Mouse (Mus musculus) forebrain, postnatal 0 days (tissue): ENCODE measurements around the gene Gm21149. TPM values are rescaled to one million over a fixed set of nuclear protein-coding genes. Genes with fewer than 3 reads are reported as not detected.
"Not testable (repeated sequence)": the region's sequence is repeated elsewhere in the genome, so short reads cannot be mapped to it uniquely, and the experiment has no call there.

Source experiments
- ATAC-seq: fragments of 200-750 bp; cut with Nextera tagmentation; 2 replicates; pipeline ENCODE4 v1.8.0; 2017; ENCODE audit warnings: mild to moderate bottlenecking, moderate library complexity
- DNase-seq: peaks from one replicate; pipeline ENCODE4 v3.0.0-alpha.2; 2015
- H3K27ac ChIP-seq: fragments of 300-500 bp; sonication (generic); 2 replicates; pipeline ENCODE4 v1.5.1; 2014; ENCODE audit warnings: low read depth, mild to moderate bottlenecking, antibody characterized with exemption, low read length, moderate library complexity, mixed read lengths
- H3K27me3 ChIP-seq: fragments of 300-500 bp; sonication (generic); 2 replicates; pipeline ENCODE4 v1.6.1; 2014; ENCODE audit warnings: mild to moderate bottlenecking, low read length, mixed read lengths; ENCODE audit not compliant: insufficient read depth
- H3K36me3 ChIP-seq: fragments of 300-500 bp; sonication (generic); 2 replicates; pipeline ENCODE4 v1.6.1; 2014; ENCODE audit warnings: mild to moderate bottlenecking, moderate library complexity; ENCODE audit not compliant: insufficient read depth
- H3K4me1 ChIP-seq: fragments of 300-500 bp; sonication (generic); 2 replicates; pipeline ENCODE4 v1.6.1; 2014; ENCODE audit warnings: antibody characterized with exemption; ENCODE audit not compliant: insufficient read depth
- H3K4me2 ChIP-seq: fragments of 300-500 bp; sonication (generic); 2 replicates; pipeline ENCODE4 v1.6.1; 2014; ENCODE audit warnings: low read depth, mild to moderate bottlenecking, moderate library complexity
- H3K4me3 ChIP-seq: fragments of 300-500 bp; sonication (generic); 2 replicates; pipeline ENCODE4 v1.5.1; 2014; ENCODE audit warnings: low read depth, low read length, mixed read lengths
- H3K9ac ChIP-seq: fragments of 300-500 bp; sonication (generic); 2 replicates; pipeline ENCODE4 v1.6.1; 2014; ENCODE audit warnings: mild to moderate bottlenecking
- H3K9me3 ChIP-seq: fragments of 300-500 bp; sonication (generic); 2 replicates; pipeline ENCODE4 v1.6.1; 2016; ENCODE audit warnings: low read length
- CTCF ChIP-seq: sonication (generic); IDR thresholded peaks from 2 replicates; pipeline ENCODE4 v1.5.1; 2016; ENCODE audit warnings: antibody characterized with exemption, control low read depth, low read depth
- WGBS: fragments of 180-500 bp; shearing (Covaris S2); extraction: QIAGEN DNeasy Blood & Tissue Kit; methylation state at CpG from one replicate; pipeline ENCODE4 v1.1.7; 2014; 5-methylcytosine and 5-hydroxymethylcytosine counted together
- polyA plus RNA-seq: library from polyadenylated mRNA; unstranded; fragments of >200 nt; fragmentation: Nextera tagmentation; extraction: Ambion mirVana; gene quantifications from 2 replicates; pipeline ENCODE4 v1.2.1, GENCODE M21; 2015
- total RNA-seq: library from RNA; depleted of rRNA; stranded (reverse); fragments of >200 nt; gene quantifications from 2 replicates; pipeline ENCODE4 v1.2.3, GENCODE M21; 2014

Gene Gm21149
- total and polyA plus RNA-seq, 2 experiments from 2014 or later: not detected

DNA sequence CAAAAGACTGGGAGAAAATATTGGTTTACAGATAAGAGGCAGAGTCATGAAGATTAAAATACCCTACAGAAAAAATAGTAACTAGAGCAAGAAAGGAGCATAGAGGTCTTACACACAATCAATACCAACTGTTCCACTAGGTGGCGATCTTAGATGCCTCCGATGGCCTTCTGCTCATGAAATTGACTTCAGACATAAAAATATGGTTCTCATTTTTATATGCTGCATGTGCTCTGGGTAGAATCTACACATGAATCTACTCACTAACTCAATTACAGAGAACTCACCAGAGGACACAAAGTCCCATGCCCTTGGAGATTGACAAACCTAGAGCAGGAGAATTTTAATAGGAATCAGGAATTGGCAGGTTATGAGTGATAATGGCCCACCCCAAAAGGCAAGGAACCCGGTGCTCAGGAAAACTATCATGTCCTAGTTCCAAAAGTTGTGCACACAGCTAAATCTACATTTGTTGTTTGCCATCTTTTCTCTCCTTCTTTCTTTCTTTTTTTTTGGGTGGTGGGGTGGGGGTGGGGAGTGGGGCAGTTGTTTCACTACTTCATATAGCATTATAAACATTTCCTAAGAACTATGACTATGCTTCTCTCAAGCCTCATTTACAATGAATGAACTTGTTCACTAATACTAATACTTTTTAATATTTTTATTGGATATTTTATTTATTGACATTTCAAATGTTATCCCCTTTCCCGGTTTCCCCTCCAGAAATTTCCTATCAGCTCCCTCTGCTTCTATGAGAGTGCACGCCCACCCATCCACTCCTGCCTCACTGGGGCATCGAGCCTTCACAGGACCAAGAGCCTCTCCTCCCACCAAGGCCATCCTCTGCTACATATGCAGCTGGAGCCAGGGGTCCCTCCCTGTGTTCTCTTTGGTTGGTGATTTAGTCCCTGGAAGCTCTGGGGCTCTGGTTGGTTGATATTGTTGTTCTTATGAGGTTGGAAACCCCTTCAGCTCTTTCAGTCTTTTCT, 32.4 kb upstream of the Gm21149 start:
- not testable (repeated sequence) for H3K4me3 ChIP-seq, H3K4me2 ChIP-seq, DNase-seq, H3K27me3 ChIP-seq, H3K36me3 ChIP-seq, H3K9ac ChIP-seq, H3K4me1 ChIP-seq, H3K27ac ChIP-seq, ATAC-seq
- peak; percentile 11; the same call in 1 of the 2 replicates for TF ChIP-seq CTCF
- H3K9me3 ChIP-seq: peaks cover 22% of the 10 kb centered on the region; the same call in 1 of the 2 replicates
- WGBS: 67% methylated on average over 6 of the region's 6 CpGs

DNA sequence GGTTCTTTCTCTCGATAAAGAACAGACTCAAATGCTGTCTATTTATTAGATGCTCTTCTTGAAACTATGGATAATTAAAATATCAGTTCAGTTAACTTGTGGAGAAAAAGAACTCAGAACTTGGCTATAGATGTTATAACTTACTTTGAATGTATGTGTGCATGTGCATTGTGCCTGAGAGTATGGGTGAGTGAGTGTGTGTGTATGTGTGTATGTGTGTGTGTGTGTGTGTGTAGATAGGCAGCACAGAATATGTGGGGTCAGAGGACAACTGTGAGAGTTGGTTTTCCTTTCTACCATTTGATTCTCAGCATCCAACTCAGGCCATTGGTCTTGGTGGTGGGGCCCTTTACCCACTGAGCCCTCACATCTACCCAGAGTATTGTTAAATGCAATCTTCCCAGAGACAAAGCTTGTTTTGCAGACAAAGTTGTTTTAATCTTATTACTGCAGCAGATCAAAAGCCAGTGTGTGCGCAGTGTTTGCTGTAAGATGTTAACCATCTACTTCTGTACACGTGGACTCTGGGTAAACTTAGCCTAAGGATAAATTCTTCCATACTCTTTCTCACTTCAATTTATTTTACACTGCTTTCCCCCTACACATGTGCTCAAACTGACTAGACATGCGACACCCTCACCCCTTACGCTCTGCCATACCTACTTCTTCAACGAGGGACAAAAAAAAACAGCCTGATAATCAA, 31.6 kb upstream of the Gm21149 start:
- WGBS: 70% methylated on average over 6 of the region's 6 CpGs

DNA sequence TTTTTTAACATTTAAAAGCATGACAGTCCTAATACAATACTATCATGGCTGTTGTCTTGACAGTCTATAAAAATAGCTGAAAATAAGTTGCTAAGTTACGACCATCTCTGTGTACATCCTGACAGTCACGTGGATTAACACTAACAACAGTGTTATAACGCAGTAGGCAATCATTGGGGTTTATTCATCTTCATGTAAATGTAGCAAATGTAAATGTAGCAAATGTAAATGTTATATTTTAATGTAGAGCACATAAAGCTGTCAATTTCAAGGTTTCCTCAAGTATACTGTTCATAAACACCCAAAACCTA, 30.9 kb upstream of the Gm21149 start:
- H3K36me3 ChIP-seq: no peaks in the 10 kb centered on the region
- DNase-seq (no peak), ATAC-seq (peak; percentile 36; the same call in 1 of the 2 replicates)
- H3K9ac ChIP-seq: no peak overlapping the region
- H3K27ac ChIP-seq: no peak overlapping the region
- no peaks in the 10 kb centered on the region for H3K4me1 ChIP-seq
- no peak for TF ChIP-seq CTCF
- H3K4me3 ChIP-seq: no peak overlapping the region
- WGBS: 67% methylated on average over 3 of the region's 3 CpGs
- peaks cover 19% of the 10 kb centered on the region; the same call in 1 of the 2 replicates for H3K9me3 ChIP-seq
- H3K27me3 ChIP-seq: no peaks in the 10 kb centered on the region
- H3K4me2 ChIP-seq: no peak overlapping the region

More for the DNA sequence above, 31.6 kb upstream of the Gm21149 start:
- not testable (repeated sequence) for H3K4me2 ChIP-seq, H3K27ac ChIP-seq, H3K36me3 ChIP-seq, H3K27me3 ChIP-seq, H3K4me3 ChIP-seq, H3K4me1 ChIP-seq, DNase-seq, H3K9ac ChIP-seq
- peak; percentile 34; the same call in 1 of the 2 replicates for ATAC-seq
- H3K9me3 ChIP-seq: peaks cover 21% of the 10 kb centered on the region; the same call in 1 of the 2 replicates

DNA sequence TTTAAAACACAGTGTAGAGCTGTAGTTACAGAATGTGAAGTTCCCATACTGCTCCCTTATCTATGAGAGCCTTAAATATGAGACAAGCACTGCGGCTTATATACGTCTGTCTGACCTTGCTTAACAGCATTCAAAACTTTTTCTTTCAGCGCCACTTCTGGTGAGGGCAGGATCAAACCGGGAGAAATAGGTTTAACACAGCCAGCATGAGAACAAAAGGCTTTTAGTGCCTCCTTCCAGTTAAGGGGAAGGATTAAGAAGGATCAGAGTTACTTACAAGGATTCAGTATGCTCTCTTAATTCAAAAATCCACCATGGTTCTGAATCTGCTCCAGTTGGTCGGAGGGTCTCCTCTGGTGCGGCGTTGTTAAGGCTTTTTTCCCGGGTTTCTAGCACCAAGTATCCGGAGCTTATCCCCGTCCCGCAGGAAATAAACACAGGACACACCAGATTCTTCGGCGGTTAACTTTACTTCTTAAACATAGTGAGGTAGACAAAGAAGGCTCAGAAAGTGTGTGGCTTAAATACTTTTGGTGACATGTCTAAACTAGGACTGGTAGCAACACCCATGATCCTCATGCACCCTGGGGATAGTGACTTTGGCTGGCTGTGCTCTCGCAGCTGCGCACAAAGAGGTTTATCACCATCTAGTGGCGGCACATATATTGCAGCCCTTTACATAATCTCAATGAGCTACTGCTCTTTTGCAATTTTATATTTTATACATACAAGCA, 30.4 kb upstream of the Gm21149 start:
- TF ChIP-seq CTCF: peak; percentile 76
- H3K9me3 ChIP-seq: peaks cover 16% of the 10 kb centered on the region; the same call in 1 of the 2 replicates
- 42% methylated on average over 16 of the region's 16 CpGs for WGBS
- DNase-seq (peak; percentile 63), ATAC-seq (peak; percentile 89)
- H3K4me3 ChIP-seq: no peak overlapping the region; the same call in 1 of the 2 replicates
- H3K4me1 ChIP-seq: no peaks in the 10 kb centered on the region
- H3K9ac ChIP-seq: no peak overlapping the region
- no peaks in the 10 kb centered on the region for H3K36me3 ChIP-seq
- H3K27me3 ChIP-seq: no peaks in the 10 kb centered on the region
- H3K4me2 ChIP-seq: peak overlapping the region; percentile 13; the same call in 1 of the 2 replicates
- H3K27ac ChIP-seq: no peak overlapping the region

DNA sequence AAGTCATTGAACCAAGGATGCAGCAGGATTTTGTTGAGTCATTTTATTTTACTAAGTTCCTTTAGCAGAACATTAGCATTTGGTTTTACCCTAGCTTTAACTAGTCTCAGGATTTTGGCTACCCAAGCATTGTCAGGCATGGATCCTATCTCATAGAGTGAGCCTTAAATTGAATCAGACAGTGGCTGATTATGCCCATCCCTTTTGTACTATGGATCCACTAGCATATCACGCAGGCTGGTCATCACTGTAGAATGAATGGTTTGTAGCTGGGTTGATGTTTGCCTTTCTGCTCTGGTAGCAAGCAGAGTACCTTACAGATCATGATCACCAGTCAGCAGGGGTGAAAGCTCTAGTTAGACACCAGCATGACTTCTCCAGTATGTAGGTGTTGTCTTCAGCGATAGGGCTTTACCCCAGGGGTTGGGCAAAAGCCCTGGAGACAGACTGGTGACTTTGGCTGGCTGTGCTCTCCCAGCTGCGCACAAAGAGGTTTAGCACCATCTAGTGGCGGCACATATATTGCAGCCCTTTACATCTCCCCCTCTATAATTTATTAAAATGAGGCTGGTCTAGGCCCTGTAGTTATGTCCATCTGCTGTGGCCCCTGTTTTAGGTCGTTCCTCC, 22.6 kb upstream of the Gm21149 start:
- WGBS: 32% methylated on average over 5 of the region's 5 CpGs
- ATAC-seq: peak; percentile 58; the same call in 1 of the 2 replicates
- H3K4me2 ChIP-seq, H3K4me3 ChIP-seq, H3K4me1 ChIP-seq, H3K9ac ChIP-seq, DNase-seq, H3K36me3 ChIP-seq, H3K27ac ChIP-seq, H3K27me3 ChIP-seq: not testable (repeated sequence)
- peaks cover 14% of the 10 kb centered on the region; the same call in 1 of the 2 replicates for H3K9me3 ChIP-seq
- 0 out of 2 replicates have a peak, but pooled peaks have one; percentile 18 for TF ChIP-seq CTCF

DNA sequence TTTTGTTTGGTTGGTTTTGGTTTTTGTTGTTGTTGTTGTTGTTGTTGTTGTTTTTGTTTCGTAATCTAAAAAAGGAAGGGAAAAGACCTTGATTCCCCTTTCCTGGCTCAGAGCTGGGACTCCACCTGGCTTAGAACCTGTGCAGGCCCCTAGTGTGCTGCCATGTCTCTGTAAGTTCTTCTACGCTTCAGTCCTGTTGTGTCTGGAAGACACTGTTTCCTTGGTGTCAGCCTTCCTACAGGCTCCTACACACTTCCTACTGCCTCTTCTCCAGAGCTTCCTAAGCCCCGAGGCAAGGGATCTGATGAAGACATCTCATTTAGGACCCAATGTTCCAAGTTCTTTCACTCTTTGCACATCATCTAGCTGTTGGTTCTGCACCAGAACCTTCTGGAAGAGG, 22.0 kb upstream of the Gm21149 start:
- not testable (repeated sequence) for H3K27ac ChIP-seq, H3K4me1 ChIP-seq, H3K36me3 ChIP-seq, H3K9ac ChIP-seq, H3K4me2 ChIP-seq, H3K4me3 ChIP-seq, H3K27me3 ChIP-seq, DNase-seq, ATAC-seq
- WGBS: 71% methylated on average over 3 of the region's 3 CpGs
- peaks cover 14% of the 10 kb centered on the region; the same call in 1 of the 2 replicates for H3K9me3 ChIP-seq

DNA sequence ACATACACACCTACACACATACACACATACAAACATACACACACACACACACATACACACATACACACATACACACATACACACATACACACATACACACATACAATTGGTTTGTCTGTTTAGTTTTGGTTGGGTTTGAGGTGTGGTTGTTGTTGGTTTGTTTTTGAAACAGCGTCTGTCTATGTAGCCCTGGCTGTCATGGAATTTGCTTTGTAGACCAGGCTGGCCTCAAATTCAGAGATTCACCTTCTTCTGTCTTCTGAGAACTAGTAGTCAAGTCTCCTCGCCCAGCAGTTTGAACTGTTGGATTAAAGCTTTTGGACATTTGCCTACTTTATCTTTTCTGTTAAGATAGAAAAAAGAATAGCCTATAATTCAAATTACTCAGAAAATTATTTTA, 14.6 kb upstream of the Gm21149 start:
- not testable (repeated sequence) for H3K27ac ChIP-seq, H3K36me3 ChIP-seq, H3K9me3 ChIP-seq, H3K27me3 ChIP-seq, H3K4me2 ChIP-seq, ATAC-seq, H3K4me1 ChIP-seq, H3K9ac ChIP-seq, DNase-seq, H3K4me3 ChIP-seq
- 63% methylated on average over 2 of the region's 2 CpGs for WGBS
